Mouse (Mus musculus) CD4-positive, CD25-positive, alpha-beta regulatory T cell, adult 4 months (primary cell): ENCODE measurements around the gene Evi2b. TPM values are rescaled to one million over a fixed set of nuclear protein-coding genes. Genes with fewer than 3 reads are reported as not detected.
A peak's percentile ranks its signal among the peaks of the same experiment; 100 is the strongest.

Source experiments
- ATAC-seq: one replicate; pipeline ENCODE4 v1.8.0; 2017
- polyA plus RNA-seq, 2 experiments: library from polyadenylated mRNA; unstranded; fragments of 100-300 nt; shearing (Covaris generic); gene quantifications; one replicate each; pipeline ENCODE4 v1.2.1; 2017

The Evi2b gene
- 10 to 100 TPM; 70.5 to 70.9 TPM for polyA plus RNA-seq

- ATAC-seq: peak; percentile 36
These were observed at the start of gene Evi2b for GRCm38 (mm10) chr11:79523560-79524309. TSS of gene Evi2b (minus strand) at chr11:79523762.

DNA sequence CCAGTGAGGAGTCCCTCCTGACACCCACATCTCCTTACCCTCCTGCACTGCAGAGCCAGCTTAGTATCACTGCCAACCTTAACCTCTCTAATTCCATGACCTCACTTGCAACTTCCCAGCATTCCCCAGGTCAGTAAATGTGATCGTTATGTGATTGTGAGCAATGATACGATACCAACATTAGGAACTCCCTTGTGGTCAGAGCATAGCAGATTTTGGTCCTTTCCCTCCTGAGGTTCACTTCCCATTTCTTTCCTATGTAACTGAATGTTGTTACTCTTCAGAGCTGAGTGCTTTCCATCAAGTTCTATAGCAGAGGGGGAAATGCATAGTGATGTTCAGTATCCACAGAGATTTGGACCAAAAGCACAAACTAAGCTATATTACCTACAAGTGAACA lies 46.8 kb upstream of the Evi2b start:
- ATAC-seq: no peak

DNA sequence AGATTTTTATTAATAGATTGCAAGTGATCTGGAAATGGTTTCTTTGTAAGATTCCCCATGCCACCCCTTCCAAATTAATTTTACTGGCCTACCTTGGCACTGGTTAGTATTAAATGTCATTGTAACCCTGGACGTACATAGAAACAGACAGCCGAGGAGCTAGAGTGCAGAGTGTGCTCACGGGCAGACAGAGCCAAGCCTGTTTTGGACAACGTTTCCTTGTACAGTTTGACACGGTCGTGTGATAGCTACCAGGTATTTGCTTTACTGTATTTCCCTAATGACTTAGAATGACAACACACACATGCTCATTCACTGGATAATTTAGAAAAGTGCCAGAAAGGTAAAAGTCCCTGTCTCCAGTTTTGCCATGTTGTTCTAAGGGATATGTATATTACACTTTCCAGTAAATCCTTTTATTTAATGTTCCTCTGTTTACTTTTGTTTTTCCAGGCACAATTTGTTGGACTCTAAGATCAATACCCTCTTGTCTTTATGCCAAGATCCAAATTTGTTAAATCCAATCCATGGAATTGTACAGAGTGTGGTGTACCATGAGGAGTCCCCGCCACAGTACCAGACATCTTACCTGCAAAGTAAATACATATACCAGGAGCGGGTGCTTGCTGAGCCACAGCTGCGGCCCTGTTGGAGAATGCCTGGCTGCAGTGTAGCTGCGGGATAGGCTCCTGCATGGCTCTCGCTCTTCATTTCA lies 44.8 kb upstream of the Evi2b start:
- ATAC-seq: no peak

GRCm38 (mm10) chr11:79566947-79567346 lies 43.4 kb upstream of the Evi2b start:
- ATAC-seq: no peak

GRCm38 (mm10) chr11:79563493-79563892 lies 39.9 kb upstream of the Evi2b start:
- ATAC-seq: no peak

GRCm38 (mm10) chr11:79560536-79560935 lies 37.0 kb upstream of the Evi2b start:
- no peak for ATAC-seq

- no peak for ATAC-seq
These were observed 29.1 kb upstream of the Evi2b start for GRCm38 (mm10) chr11:79552622-79553021.

DNA sequence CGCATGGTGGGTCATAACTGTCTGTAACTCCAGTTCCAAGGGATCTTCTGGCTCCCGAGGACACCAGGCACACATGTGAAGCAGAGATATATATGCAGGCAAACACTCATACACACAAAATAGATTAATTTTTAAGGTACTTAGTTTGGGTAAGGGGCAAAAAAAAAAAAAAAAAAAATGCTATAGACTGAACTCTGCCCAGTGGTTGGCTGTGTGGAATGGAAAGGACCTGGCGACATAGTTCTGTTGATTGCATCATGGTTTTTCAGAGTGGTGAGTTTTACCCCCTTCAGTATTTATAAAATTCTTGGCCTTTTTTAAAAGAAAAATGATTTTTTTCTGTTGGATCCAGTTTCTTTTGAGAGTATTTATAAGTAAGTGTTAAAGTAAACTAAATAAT lies 12.7 kb upstream of the Evi2b start:
- no peak for ATAC-seq

- ATAC-seq: no peak
These were observed 12.0 kb upstream of the Evi2b start for GRCm38 (mm10) chr11:79535554-79535953.

- ATAC-seq: no peak
These were observed 10.6 kb upstream of the Evi2b start for GRCm38 (mm10) chr11:79533950-79534690.

- ATAC-seq: no peak
These were observed 9.7 kb upstream of the Evi2b start for GRCm38 (mm10) chr11:79533311-79533710.

- no peak for ATAC-seq
These were observed 7.9 kb upstream of the Evi2b start for GRCm38 (mm10) chr11:79531485-79531884.

GRCm38 (mm10) chr11:79530774-79531173 lies 7.2 kb upstream of the Evi2b start:
- no peak for ATAC-seq

DNA sequence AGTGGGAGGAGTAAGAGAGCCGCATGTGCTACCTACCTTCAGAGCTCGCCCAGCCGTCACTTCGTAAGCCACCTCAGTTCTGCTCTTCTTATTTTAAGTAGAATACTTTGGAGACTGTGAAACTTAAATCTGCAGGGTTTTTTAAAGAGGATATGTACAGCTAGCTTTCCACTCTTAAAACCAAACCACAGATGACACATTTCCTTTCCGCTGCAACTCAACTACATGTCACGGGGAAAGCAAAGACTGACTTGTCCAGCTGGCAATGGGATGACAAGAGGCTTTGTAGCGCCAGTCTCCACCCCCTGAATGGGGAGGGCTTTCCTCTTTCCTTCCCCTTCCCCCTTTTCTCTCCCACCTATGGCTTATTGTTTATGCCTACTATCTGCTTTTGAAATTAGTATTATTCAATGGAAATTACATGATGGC lies 6.8 kb upstream of the Evi2b start, which contains the start of the genes Evi2 and Evi2a:
TSS of gene Evi2 (minus strand) at position 257 of the 429 bp plus-strand sequence.
TSS of gene Evi2a (minus strand) at position 277 of the 429 bp plus-strand sequence.
- peak; percentile 85 for ATAC-seq

- no peak for ATAC-seq
These were observed 6.2 kb upstream of the Evi2b start for GRCm38 (mm10) chr11:79529736-79530135.

GRCm38 (mm10) chr11:79529226-79529625 lies 5.7 kb upstream of the Evi2b start:
- peak; percentile 6 for ATAC-seq

DNA sequence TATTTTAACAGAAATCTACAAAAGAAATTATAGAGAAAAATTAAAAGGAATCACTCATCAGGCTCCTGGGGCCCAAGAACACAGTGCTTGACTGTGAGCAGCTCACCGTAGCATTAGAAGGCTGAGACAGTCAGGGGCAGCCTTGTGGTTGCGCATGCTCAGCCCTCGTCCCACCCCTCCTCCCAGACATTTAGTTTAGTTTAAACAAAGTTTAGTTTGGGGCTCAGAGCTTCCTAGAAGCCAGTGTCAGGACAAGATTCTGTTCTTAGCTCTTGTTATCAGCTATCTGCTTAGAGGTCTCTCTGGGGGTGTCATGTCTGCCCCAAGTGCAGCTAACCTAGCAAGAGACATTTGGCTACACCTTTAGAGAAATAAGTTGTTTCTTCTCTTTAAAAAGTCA lies 5.0 kb upstream of the Evi2b start:
- no peak for ATAC-seq

GRCm38 (mm10) chr11:79527739-79528384 lies 4.3 kb upstream of the Evi2b start:
- no peak for ATAC-seq

GRCm38 (mm10) chr11:79527015-79527738 lies 3.6 kb upstream of the Evi2b start:
- ATAC-seq: no peak

DNA sequence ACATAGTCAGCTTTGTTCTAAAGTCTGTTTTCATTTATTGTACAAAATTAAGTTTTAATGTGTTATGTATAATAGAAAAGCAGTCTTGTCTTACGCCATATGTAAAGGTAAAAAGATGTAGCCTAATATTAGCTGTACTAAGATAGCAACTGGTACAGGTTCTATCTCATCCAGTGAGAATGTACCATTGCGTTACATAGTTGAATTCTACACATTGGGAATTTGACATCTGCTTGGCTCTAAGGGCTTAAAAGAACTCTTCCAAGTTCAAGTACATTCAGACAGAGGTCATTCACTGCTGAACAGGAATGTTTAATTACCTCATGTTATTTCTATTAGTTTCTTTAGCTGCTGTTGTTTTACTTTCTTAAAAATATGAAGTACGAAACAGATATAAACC lies 3.0 kb upstream of the Evi2b start:
- ATAC-seq: no peak

GRCm38 (mm10) chr11:79524310-79524575 lies 681 bp upstream of the Evi2b start:
- no peak for ATAC-seq

GRCm38 (mm10) chr11:79522944-79523343 lies 618 bp downstream of the Evi2b start:
- ATAC-seq: no peak
